Mouse (Mus musculus) brain, embryonic 14.5 days (tissue): Measurements from ENCODE around the gene Hpdl.

Experiments
- CTCF ChIP-seq: fragments of 200-500 bp; IDR thresholded peaks from 2 replicates; pipeline ENCODE4 v1.5.1; 2012; ENCODE audit warnings: inconsistent platforms, mild to moderate bottlenecking, moderate library complexity, borderline replicate concordance; ENCODE audit not compliant: insufficient read depth, insufficient read length; ENCODE audit errors: extremely low read depth
- POLR2A ChIP-seq: fragments of 200-500 bp; IDR thresholded peaks from 2 replicates; pipeline ENCODE4 v1.6.1; 2012; ENCODE audit warnings: mild to moderate bottlenecking, inconsistent platforms, borderline replicate concordance; ENCODE audit not compliant: poor library complexity, insufficient read depth, insufficient read length, severe bottlenecking; ENCODE audit errors: extremely low read depth

GRCm38 (mm10) chr4:116794273-116794672 lies 27.2 kb downstream of the Hpdl start:
- no peak for TF ChIP-seq POLR2A
- no peak for TF ChIP-seq CTCF
